Mouse (Mus musculus): ENCODE results near the gene Maml3. TPM values are rescaled to one million over a fixed set of nuclear protein-coding genes. Genes with fewer than 3 reads are reported as not detected.

Gene Maml3
- polyA plus RNA-seq, 1 experiment from 2014 or later, result 5.0 TPM

DNA sequence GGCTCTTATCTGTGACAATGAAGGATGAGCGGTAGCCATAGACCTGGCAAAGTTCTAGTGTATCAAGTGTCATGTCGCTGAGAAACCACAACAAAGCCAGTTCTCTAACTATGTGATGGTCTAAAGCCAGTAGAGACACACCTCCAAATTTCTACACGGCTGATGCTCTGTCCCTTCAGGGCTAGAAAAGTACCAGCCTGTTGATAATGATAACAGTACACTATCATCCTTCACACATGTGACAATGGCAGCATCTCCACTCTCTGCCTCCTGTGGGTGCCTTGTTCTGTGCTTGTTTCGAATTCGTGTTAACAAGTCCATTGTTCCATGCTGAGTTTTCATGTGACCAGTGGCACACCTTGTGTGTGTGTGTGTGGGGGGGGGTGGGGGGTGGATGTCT lies 180.2 kb downstream of the Maml3 start:
- ATAC-seq, result no peak
- Histone ChIP-seq H3K36me3 (ENCODE audit: control insufficient read depth, insufficient read depth) (no peaks in the 10 kb centered on the region), H3K4me3 (replicated peaks; ENCODE audit: low read length) (no peak overlapping the region), H3K27me3 (replicated peaks; ENCODE audit: control insufficient read depth, insufficient read depth, low read length) (no peaks in the 10 kb centered on the region), H3K27ac (ENCODE audit: low read length) (no peak overlapping the region; the same call in 1 of the 2 replicates), H3K4me1 (replicated peaks; ENCODE audit: control insufficient read depth, insufficient read depth, low read length) (peaks cover 26% of the 10 kb centered on the region), H3K4me2 (ENCODE audit: low read length) (no peak overlapping the region), H3K9ac (replicated peaks; ENCODE audit: low read depth, low read length) (no peak overlapping the region), H3K9me3 (ENCODE audit: control insufficient read depth, low read length) (peaks cover 3% of the 10 kb centered on the region; the same call in 1 of the 2 replicates)
- WGBS, result 90% methylated on average over 5 of the region's 5 CpGs

DNA sequence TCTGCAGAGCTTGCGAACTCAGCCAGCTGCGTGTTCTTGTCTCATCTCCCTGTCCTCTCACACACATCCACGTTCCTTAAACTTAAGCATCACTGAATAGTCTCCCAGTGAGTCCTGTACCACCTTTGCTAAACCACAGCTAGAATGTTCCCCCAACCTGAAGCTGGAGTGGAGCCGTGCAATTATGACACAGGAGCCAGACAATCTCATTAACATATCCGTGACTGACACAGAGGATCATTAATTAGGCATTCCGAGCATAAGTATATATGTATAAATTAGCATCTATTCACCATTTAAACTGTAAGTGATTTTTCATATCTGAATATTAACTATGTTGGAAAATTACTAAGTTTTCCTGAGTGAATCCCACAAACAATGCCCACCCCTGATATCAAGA lies 181.1 kb downstream of the Maml3 start:
- Histone ChIP-seq H3K27ac (ENCODE audit: low read length) (peak overlapping the region; percentile 2; the same call in 1 of the 2 replicates), H3K36me3 (ENCODE audit: control insufficient read depth, insufficient read depth) (no peaks in the 10 kb centered on the region), H3K9ac (replicated peaks; ENCODE audit: low read depth, low read length) (no peak overlapping the region), H3K9me3 (ENCODE audit: control insufficient read depth, low read length) (peaks cover 3% of the 10 kb centered on the region; the same call in 1 of the 2 replicates), H3K4me2 (ENCODE audit: low read length) (no peak overlapping the region), H3K4me3 (replicated peaks; ENCODE audit: low read length) (no peak overlapping the region), H3K4me1 (replicated peaks; ENCODE audit: control insufficient read depth, insufficient read depth, low read length) (peaks cover 26% of the 10 kb centered on the region), H3K27me3 (replicated peaks; ENCODE audit: control insufficient read depth, insufficient read depth, low read length) (no peaks in the 10 kb centered on the region)
- peak; percentile 49 for ATAC-seq
- 41% methylated on average over 6 of the region's 6 CpGs for WGBS

DNA sequence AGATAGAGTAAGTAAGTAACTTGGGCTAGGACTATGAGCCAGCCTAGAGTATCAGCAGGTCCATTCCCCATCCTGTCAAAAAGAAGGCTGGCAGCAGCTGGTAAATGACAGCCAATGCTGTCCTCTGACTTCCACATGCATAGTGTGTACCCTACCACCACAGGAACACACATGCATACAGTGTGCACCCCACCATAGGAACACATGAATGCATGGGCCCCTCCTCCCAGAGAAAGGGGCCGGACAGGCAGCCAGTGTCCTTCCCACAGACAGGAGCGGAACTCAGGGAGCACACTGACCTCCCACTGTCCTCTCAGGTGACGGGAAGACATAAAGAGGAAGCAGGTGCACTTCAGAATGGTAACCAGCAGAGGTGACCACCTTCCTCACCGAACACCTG lies 188.0 kb downstream of the Maml3 start:
- no peaks in the 10 kb centered on the region for H3K36me3 ChIP-seq (ENCODE audit: control insufficient read depth, insufficient read depth)
- peaks cover 3% of the 10 kb centered on the region; the same call in 1 of the 2 replicates for H3K9me3 ChIP-seq (ENCODE audit: control insufficient read depth, low read length)
- peaks cover 5% of the 10 kb centered on the region for H3K4me1 ChIP-seq (replicated peaks; ENCODE audit: control insufficient read depth, insufficient read depth, low read length)
- H3K27ac ChIP-seq (ENCODE audit: low read length), result no peak overlapping the region
- no peak for ATAC-seq
- no peak overlapping the region for H3K4me3 ChIP-seq (replicated peaks; ENCODE audit: low read length)
- H3K4me2 ChIP-seq (ENCODE audit: low read length), result no peak overlapping the region
- WGBS, result 96% methylated on average over 4 of the region's 4 CpGs
- no peaks in the 10 kb centered on the region for H3K27me3 ChIP-seq (replicated peaks; ENCODE audit: control insufficient read depth, insufficient read depth, low read length)
- H3K9ac ChIP-seq (replicated peaks; ENCODE audit: low read depth, low read length), result no peak overlapping the region

DNA sequence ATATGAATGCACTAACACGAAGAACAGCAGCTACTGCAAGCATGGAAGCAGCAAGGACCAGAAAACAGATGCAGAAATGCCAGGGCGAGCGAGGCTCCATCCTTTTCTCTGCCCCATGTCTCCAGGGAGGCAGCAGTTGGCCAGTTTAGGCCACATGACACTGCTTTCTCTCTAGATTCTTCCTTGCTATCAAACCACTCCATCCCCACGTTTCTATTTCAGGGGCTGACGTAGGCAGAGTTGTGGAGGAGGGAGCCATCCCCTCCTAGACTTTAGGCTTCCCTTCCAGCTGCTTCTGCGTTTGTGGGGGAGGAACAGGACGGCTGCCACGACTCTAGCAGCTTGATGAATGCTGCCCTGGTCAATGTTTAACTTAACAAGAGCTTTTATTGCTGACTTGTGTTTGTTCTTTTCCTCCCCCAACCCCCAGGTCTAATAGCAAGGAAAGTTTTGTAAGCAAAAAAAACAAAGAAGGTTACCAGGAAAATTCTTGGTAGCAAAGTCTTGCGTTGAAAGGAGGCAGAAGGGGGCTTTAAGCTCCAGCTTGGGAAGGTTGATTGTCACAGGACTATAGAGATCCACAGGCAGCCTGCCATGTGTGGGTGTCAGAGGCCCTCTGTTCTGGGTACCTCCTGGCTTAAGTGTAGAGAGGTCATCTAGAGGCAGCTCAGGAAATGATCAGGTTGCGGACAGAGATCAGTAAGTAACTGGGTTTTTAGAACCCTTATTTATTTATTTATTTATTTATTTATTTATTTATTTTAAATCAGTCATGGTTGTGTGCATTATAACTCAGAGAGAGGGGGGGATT lies 188.6 kb downstream of the Maml3 start:
- H3K9ac ChIP-seq (replicated peaks; ENCODE audit: low read depth, low read length), result no peak overlapping the region
- no peaks in the 10 kb centered on the region for H3K27me3 ChIP-seq (replicated peaks; ENCODE audit: control insufficient read depth, insufficient read depth, low read length)
- peaks cover 5% of the 10 kb centered on the region for H3K4me1 ChIP-seq (replicated peaks; ENCODE audit: control insufficient read depth, insufficient read depth, low read length)
- no peak overlapping the region for H3K27ac ChIP-seq (ENCODE audit: low read length)
- peaks cover 3% of the 10 kb centered on the region; the same call in 1 of the 2 replicates for H3K9me3 ChIP-seq (ENCODE audit: control insufficient read depth, low read length)
- H3K4me3 ChIP-seq (replicated peaks; ENCODE audit: low read length), result no peak overlapping the region
- 37% methylated on average over 10 of the region's 10 CpGs for WGBS
- peak; percentile 61; the same call in 1 of the 2 replicates for ATAC-seq
- no peaks in the 10 kb centered on the region for H3K36me3 ChIP-seq (ENCODE audit: control insufficient read depth, insufficient read depth)
- H3K4me2 ChIP-seq (ENCODE audit: low read length), result no peak overlapping the region

DNA sequence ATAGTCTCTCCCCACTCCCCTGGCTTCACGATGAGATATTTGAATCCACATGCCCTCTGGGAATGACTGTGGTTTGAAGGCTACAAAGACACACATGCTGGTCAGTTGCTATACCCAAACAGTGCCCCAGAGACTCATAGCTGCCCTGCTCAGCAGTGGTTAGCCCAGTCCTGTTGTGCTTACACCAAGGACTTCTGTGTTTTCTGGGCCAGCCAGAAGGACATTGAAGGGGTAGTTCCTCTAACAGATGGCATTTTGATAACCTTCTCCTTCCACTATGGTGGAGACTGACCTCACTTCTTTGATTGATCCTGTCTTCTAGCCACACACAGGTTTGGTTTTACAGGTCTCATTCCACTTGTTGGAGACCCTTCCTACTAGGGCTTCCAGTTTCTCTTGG lies 189.5 kb downstream of the Maml3 start:
- H3K4me3 ChIP-seq (replicated peaks; ENCODE audit: low read length), result no peak overlapping the region
- ATAC-seq, result no peak
- WGBS, result 93% methylated on average over 1 of the region's 1 CpGs
- H3K9me3 ChIP-seq (ENCODE audit: control insufficient read depth, low read length), result peaks cover 3% of the 10 kb centered on the region; the same call in 1 of the 2 replicates
- no peak overlapping the region for H3K9ac ChIP-seq (replicated peaks; ENCODE audit: low read depth, low read length)
- no peaks in the 10 kb centered on the region for H3K36me3 ChIP-seq (ENCODE audit: control insufficient read depth, insufficient read depth)
- no peak overlapping the region for H3K4me2 ChIP-seq (ENCODE audit: low read length)
- peaks cover 5% of the 10 kb centered on the region for H3K4me1 ChIP-seq (replicated peaks; ENCODE audit: control insufficient read depth, insufficient read depth, low read length)
- no peaks in the 10 kb centered on the region for H3K27me3 ChIP-seq (replicated peaks; ENCODE audit: control insufficient read depth, insufficient read depth, low read length)
- H3K27ac ChIP-seq (ENCODE audit: low read length), result no peak overlapping the region

DNA sequence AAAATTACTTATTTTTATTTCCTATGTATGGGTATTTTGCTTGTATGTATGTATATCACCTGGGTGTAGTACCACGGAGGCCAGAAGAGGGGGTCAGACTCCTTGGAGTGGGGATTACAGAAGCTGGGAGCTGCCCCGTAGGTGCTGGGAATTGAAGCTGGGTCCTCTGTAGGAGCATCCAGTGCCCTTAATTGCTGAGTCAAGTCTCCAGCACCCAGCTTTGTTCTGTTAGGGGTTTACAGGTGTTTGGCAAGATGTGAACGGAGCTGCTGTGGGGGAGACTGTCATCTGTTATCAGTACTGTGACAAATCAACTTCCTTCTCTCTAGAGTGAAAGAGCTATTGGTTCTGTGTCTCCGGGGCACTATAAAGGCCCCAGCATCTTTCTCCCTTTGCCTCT lies 190.0 kb downstream of the Maml3 start:
- Histone ChIP-seq H3K27ac (ENCODE audit: low read length) (no peak overlapping the region), H3K4me1 (replicated peaks; ENCODE audit: control insufficient read depth, insufficient read depth, low read length) (peaks cover 5% of the 10 kb centered on the region), H3K36me3 (ENCODE audit: control insufficient read depth, insufficient read depth) (no peaks in the 10 kb centered on the region), H3K4me2 (ENCODE audit: low read length) (no peak overlapping the region), H3K27me3 (replicated peaks; ENCODE audit: control insufficient read depth, insufficient read depth, low read length) (no peaks in the 10 kb centered on the region), H3K9me3 (ENCODE audit: control insufficient read depth, low read length) (0 out of 2 replicates have a peak, but pooled peaks cover under 1% of the 10 kb centered on the region), H3K4me3 (replicated peaks; ENCODE audit: low read length) (no peak overlapping the region), H3K9ac (replicated peaks; ENCODE audit: low read depth, low read length) (no peak overlapping the region)
- no peak for ATAC-seq
- WGBS, result 88% methylated on average over 4 of the region's 4 CpGs

DNA sequence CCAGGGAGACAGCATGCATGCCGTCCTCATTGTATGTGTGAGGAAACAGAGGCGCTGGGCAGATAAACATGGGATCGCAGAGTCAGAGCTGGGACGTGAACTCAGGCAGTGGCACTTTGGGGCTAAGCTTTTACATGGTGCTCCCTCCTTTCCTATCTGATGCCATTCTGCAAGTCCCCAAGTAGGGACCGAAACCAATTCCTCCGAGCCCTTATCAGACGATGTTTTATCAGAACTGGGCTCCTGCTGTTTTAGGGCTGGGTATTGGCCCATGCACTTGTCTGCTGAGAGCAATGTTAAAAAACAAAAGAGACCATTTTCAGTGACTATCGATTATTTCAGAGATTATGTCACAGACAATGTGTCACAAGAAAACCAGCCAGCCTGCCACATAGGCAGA lies 191.4 kb downstream of the Maml3 start:
- 87% methylated on average over 8 of the region's 8 CpGs for WGBS
- Histone ChIP-seq H3K27me3 (replicated peaks; ENCODE audit: control insufficient read depth, insufficient read depth, low read length) (no peaks in the 10 kb centered on the region), H3K36me3 (ENCODE audit: control insufficient read depth, insufficient read depth) (no peaks in the 10 kb centered on the region), H3K4me1 (replicated peaks; ENCODE audit: control insufficient read depth, insufficient read depth, low read length) (peaks cover 5% of the 10 kb centered on the region), H3K27ac (ENCODE audit: low read length) (no peak overlapping the region), H3K9me3 (ENCODE audit: control insufficient read depth, low read length) (no peaks in the 10 kb centered on the region), H3K4me3 (replicated peaks; ENCODE audit: low read length) (no peak overlapping the region), H3K4me2 (ENCODE audit: low read length) (no peak overlapping the region), H3K9ac (replicated peaks; ENCODE audit: low read depth, low read length) (no peak overlapping the region)
- no peak for ATAC-seq

DNA sequence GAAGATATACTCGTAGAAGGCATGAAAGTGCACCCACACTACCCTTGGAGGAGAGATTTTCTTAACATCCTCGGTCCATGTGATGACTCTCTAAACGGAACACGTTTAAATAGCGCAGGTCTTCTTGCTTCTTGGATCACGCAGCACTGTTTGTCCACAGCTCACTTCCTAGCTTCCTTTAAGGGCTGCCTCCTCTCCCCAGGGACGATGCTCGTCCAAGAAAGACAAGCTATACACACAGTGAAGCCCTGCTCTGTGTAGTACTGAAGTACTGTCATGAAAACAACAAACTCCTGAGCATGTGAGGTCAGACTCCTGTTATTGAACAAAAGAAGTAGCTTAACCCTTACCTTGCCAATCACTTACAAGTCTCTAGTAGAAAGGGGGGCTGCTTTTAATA lies 192.7 kb downstream of the Maml3 start:
- ATAC-seq, result no peak

DNA sequence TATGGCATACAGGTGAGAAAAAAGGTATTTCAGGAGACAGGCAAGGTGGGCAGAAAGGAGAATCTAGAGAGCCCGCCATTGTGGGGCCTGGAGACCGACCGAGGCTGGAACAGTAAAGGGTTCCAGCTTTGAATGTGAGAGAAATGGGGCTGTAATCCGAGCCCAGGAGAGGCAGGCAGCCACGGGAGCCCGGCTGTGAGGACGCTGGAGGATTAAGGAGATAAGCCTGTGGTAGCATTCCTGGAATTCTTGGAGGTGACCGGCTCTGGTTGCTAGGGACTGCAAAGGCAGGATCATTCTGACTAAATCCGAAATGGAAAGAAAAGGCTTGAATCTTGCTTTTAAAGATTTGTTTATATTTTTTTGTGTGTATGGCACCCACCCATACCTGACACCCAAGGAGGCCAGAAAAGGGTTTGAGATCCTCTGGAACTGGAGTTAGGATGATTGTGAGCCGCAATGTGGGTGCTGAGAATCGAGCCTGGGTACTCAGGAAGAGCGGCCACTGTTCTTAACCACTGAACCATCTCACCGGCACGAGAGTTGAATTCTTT lies 196.4 kb downstream of the Maml3 start:
- Histone ChIP-seq H3K36me3 (ENCODE audit: control insufficient read depth, insufficient read depth) (no peaks in the 10 kb centered on the region), H3K9ac (replicated peaks; ENCODE audit: low read depth, low read length) (no peak overlapping the region), H3K4me2 (ENCODE audit: low read length) (no peak overlapping the region), H3K27ac (ENCODE audit: low read length) (no peak overlapping the region), H3K27me3 (replicated peaks; ENCODE audit: control insufficient read depth, insufficient read depth, low read length) (no peaks in the 10 kb centered on the region), H3K9me3 (ENCODE audit: control insufficient read depth, low read length) (no peaks in the 10 kb centered on the region), H3K4me3 (replicated peaks; ENCODE audit: low read length) (no peak overlapping the region), H3K4me1 (replicated peaks; ENCODE audit: control insufficient read depth, insufficient read depth, low read length) (peaks cover 9% of the 10 kb centered on the region)
- 15% methylated on average over 14 of the region's 14 CpGs for WGBS
- ATAC-seq, result no peak

More for the DNA sequence above, 192.7 kb downstream of the Maml3 start:
- no peak overlapping the region for H3K4me2 ChIP-seq (ENCODE audit: low read length)
- H3K9me3 ChIP-seq (ENCODE audit: control insufficient read depth, low read length), result no peaks in the 10 kb centered on the region
- no peaks in the 10 kb centered on the region for H3K36me3 ChIP-seq (ENCODE audit: control insufficient read depth, insufficient read depth)
- no peaks in the 10 kb centered on the region for H3K27me3 ChIP-seq (replicated peaks; ENCODE audit: control insufficient read depth, insufficient read depth, low read length)
- H3K4me1 ChIP-seq (replicated peaks; ENCODE audit: control insufficient read depth, insufficient read depth, low read length), result peaks cover 5% of the 10 kb centered on the region
- H3K4me3 ChIP-seq (replicated peaks; ENCODE audit: low read length), result no peak overlapping the region
- 44% methylated on average over 8 of the region's 8 CpGs for WGBS
- no peak overlapping the region for H3K27ac ChIP-seq (ENCODE audit: low read length)
- H3K9ac ChIP-seq (replicated peaks; ENCODE audit: low read depth, low read length), result no peak overlapping the region
